Mouse (Mus musculus) kidney, postnatal 4 days (tissue): ENCODE results near the gene Sarnp.

Source experiments
- DNase-seq, 2 experiments: peaks; one replicate each; pipeline ENCODE4 v3.0.0; 2021; ENCODE audit warnings: mixed read lengths in 2 of 2

The Sarnp gene

GRCm38 (mm10) chr10:128817033-128817432 lies at the start of gene Sarnp:
Sarnp (plus strand) TSS chr10:128817333.
- no peak for DNase-seq

- no peak for DNase-seq
Measured at GRCm38 (mm10) chr10:128772895-128773294, 44.2 kb upstream of the Sarnp start.

GRCm38 (mm10) chr10:128773685-128774084 lies 43.4 kb upstream of the Sarnp start:
- DNase-seq, result peak in 1 of 2 experiments; percentile 19

- DNase-seq, result no peak
Measured at GRCm38 (mm10) chr10:128778441-128778840, 38.7 kb upstream of the Sarnp start.

GRCm38 (mm10) chr10:128779011-128779795 lies 37.9 kb upstream of the Sarnp start:
- DNase-seq, result peak; percentile 80 to 88

GRCm38 (mm10) chr10:128780200-128780599 lies 36.9 kb upstream of the Sarnp start:
- DNase-seq, result no peak

GRCm38 (mm10) chr10:128790398-128791124 lies 26.6 kb upstream of the Sarnp start, which contains the start of gene Mmp19:
Mmp19 (plus strand) TSS chr10:128790910.
- DNase-seq, result no peak

- no peak for DNase-seq
Measured at GRCm38 (mm10) chr10:128792041-128792440, 25.1 kb upstream of the Sarnp start.

- DNase-seq, result no peak
Measured at GRCm38 (mm10) chr10:128793258-128793657, 23.9 kb upstream of the Sarnp start.

GRCm38 (mm10) chr10:128794391-128794790 lies 22.7 kb upstream of the Sarnp start:
- no peak for DNase-seq

- DNase-seq, result no peak
Measured at GRCm38 (mm10) chr10:128795581-128795980, 21.6 kb upstream of the Sarnp start.

GRCm38 (mm10) chr10:128798676-128799075 lies 18.5 kb upstream of the Sarnp start:
- no peak for DNase-seq

GRCm38 (mm10) chr10:128801981-128802495 lies 15.1 kb upstream of the Sarnp start:
- DNase-seq, result no peak

- DNase-seq, result no peak
Measured at GRCm38 (mm10) chr10:128802956-128803355, 14.2 kb upstream of the Sarnp start.

GRCm38 (mm10) chr10:128803361-128803760 lies 13.8 kb upstream of the Sarnp start:
- DNase-seq, result no peak

- peak; percentile 60 to 75 for DNase-seq
Measured at GRCm38 (mm10) chr10:128803771-128804270, 13.3 kb upstream of the Sarnp start, which contains the start of gene Dnajc14. Dnajc14 (plus strand) TSS chr10:128804062.

- peak; percentile 75 to 86 for DNase-seq
Measured at GRCm38 (mm10) chr10:128804271-128805091, 12.7 kb upstream of the Sarnp start, which contains the start of gene Tmem198b. Tmem198b (minus strand) TSS chr10:128804370.

GRCm38 (mm10) chr10:128805092-128806000 lies 11.8 kb upstream of the Sarnp start:
- DNase-seq, result peak; percentile 98 to 99

- no peak for DNase-seq
Measured at GRCm38 (mm10) chr10:128806086-128806485, 11.0 kb upstream of the Sarnp start.

- no peak for DNase-seq
Measured at GRCm38 (mm10) chr10:128807018-128807417, 10.1 kb upstream of the Sarnp start.

GRCm38 (mm10) chr10:128820217-128820616 lies 3.1 kb downstream of the Sarnp start:
- no peak for DNase-seq
